Mouse (Mus musculus): ENCODE data around the gene Kif28.
"Not testable (repeated sequence)": the region's sequence is repeated elsewhere in the genome, so short reads cannot be mapped to it uniquely, and the experiment has no call there.

Gene Kif28

GRCm38 (mm10) chr1:179745171-179745570, at the start of gene Kif28:
Gene Kif28 (minus strand): TSS chr1:179745271.
- no peak for DNase-seq (ENCODE audit: low read depth, low spot score)

- DNase-seq (ENCODE audit: low read depth, low spot score): no peak
Observed at GRCm38 (mm10) chr1:179787281-179787680, 42.2 kb upstream of the Kif28 start.

- no peak for DNase-seq (ENCODE audit: low read depth, low spot score)
Observed at GRCm38 (mm10) chr1:179785502-179785901, 40.4 kb upstream of the Kif28 start.

- no peak for DNase-seq (ENCODE audit: low read depth, low spot score)
Observed at GRCm38 (mm10) chr1:179784098-179784497, 39.0 kb upstream of the Kif28 start.

- no peak for DNase-seq (ENCODE audit: low read depth, low spot score)
Observed at GRCm38 (mm10) chr1:179776831-179777230, 31.8 kb upstream of the Kif28 start.

GRCm38 (mm10) chr1:179760553-179760952, 15.5 kb upstream of the Kif28 start:
- no peak for DNase-seq (ENCODE audit: low read depth, low spot score)

GRCm38 (mm10) chr1:179760086-179760485, 15.0 kb upstream of the Kif28 start:
- no peak for DNase-seq (ENCODE audit: low read depth, low spot score)

GRCm38 (mm10) chr1:179756477-179756876, 11.4 kb upstream of the Kif28 start:
- no peak for DNase-seq (ENCODE audit: low read depth, low spot score)

- DNase-seq (ENCODE audit: low read depth, low spot score): no peak
Observed at GRCm38 (mm10) chr1:179753006-179753405, 7.9 kb upstream of the Kif28 start.

- DNase-seq (ENCODE audit: low read depth, low spot score): no peak
Observed at GRCm38 (mm10) chr1:179752276-179752675, 7.2 kb upstream of the Kif28 start.

- DNase-seq (ENCODE audit: low read depth, low spot score): no peak
Observed at GRCm38 (mm10) chr1:179743593-179744193, 1.4 kb downstream of the Kif28 start.

GRCm38 (mm10) chr1:179736483-179736882, 8.6 kb downstream of the Kif28 start:
- DNase-seq (ENCODE audit: low read depth, low spot score): no peak

GRCm38 (mm10) chr1:179734500-179735474, 10.3 kb downstream of the Kif28 start:
- DNase-seq (ENCODE audit: low read depth, low spot score): peak; percentile 60

- DNase-seq (ENCODE audit: low read depth, low spot score): no peak
Observed at GRCm38 (mm10) chr1:179731391-179731790, 13.7 kb downstream of the Kif28 start.

- no peak for DNase-seq (ENCODE audit: low read depth, low spot score)
Observed at GRCm38 (mm10) chr1:179728661-179729060, 16.4 kb downstream of the Kif28 start.

GRCm38 (mm10) chr1:179722811-179723469, 22.1 kb downstream of the Kif28 start:
- DNase-seq (ENCODE audit: low read depth, low spot score): no peak

- no peak for DNase-seq (ENCODE audit: low read depth, low spot score)
Observed at GRCm38 (mm10) chr1:179715786-179716185, 29.3 kb downstream of the Kif28 start.

GRCm38 (mm10) chr1:179715289-179715688, 29.8 kb downstream of the Kif28 start:
- DNase-seq (ENCODE audit: low read depth, low spot score): not testable (repeated sequence)

- no peak for DNase-seq (ENCODE audit: low read depth, low spot score)
Observed at GRCm38 (mm10) chr1:179713367-179713766, 31.7 kb downstream of the Kif28 start.

GRCm38 (mm10) chr1:179712658-179713057, 32.4 kb downstream of the Kif28 start:
- DNase-seq (ENCODE audit: low read depth, low spot score): no peak

- no peak for DNase-seq (ENCODE audit: low read depth, low spot score)
Observed at GRCm38 (mm10) chr1:179710739-179711138, 34.3 kb downstream of the Kif28 start.

- no peak for DNase-seq (ENCODE audit: low read depth, low spot score)
Observed at GRCm38 (mm10) chr1:179709390-179709789, 35.7 kb downstream of the Kif28 start.

All from CD4-positive, CD25-positive, alpha-beta regulatory T cell, adult 2 months (primary cell).